Comparison of ENCODE assay signal across 12 mouse cellular contexts in genomic region chr3:96163040-96163439, GRCm38 (mm10). TPM values are rescaled to one million over a fixed set of nuclear protein-coding genes. Genes with fewer than 3 reads are reported as not detected.
DNase-seq lines count a peak whose midpoint lies in the region; ATAC-seq and TF ChIP-seq lines count a peak whose summit lies in the region.
"Had no signal": no experiment of that assay in that cellular context is flagged by ENCODE, and none has a peak within 500 bp of the region (broad histone marks: within the 10 kb centered on the region; RNA-seq: fewer than 3 reads in every experiment).

No protein-coding gene starts in this region.

- H3K4me3 ChIP-seq in kidney, embryonic 14.5 days (ENCODE audit: low read length): peak overlapping the region; percentile 53; the same call in 1 of the 2 replicates
- peak overlapping the region; percentile 53 for H3K4me3 ChIP-seq in intestine, postnatal 0 days (ENCODE audit: low read depth, low read length)
- H3K4me3 ChIP-seq: megakaryocyte, embryonic 14.5 days had no signal

- H3K27me3 ChIP-seq in kidney, embryonic 14.5 days (ENCODE audit: control insufficient read depth, insufficient read depth, low read length): no peaks in the 10 kb centered on the region
- no peaks in the 10 kb centered on the region for H3K27me3 ChIP-seq in intestine, postnatal 0 days (replicated peaks; ENCODE audit: control insufficient read depth, insufficient read depth, low read length)

- H3K27ac ChIP-seq in kidney, embryonic 14.5 days (ENCODE audit: low read depth, low read length): no peak overlapping the region
- peak overlapping the region; percentile 97; the same call in 1 of the 2 replicates for H3K27ac ChIP-seq in intestine, postnatal 0 days (ENCODE audit: low read depth, low read length)

- no peaks in the 10 kb centered on the region for H3K36me3 ChIP-seq in kidney, embryonic 14.5 days (ENCODE audit: control insufficient read depth, insufficient read depth, low read length)
- H3K36me3 ChIP-seq in intestine, postnatal 0 days (ENCODE audit: control insufficient read depth, insufficient read depth): 0 out of 2 replicates have a peak, but pooled peaks cover 6% of the 10 kb centered on the region

- H3K9me3 ChIP-seq in kidney, embryonic 14.5 days (ENCODE audit: control insufficient read depth, low read length): no peaks in the 10 kb centered on the region
- H3K9me3 ChIP-seq in intestine, postnatal 0 days (ENCODE audit: control insufficient read depth): no peaks in the 10 kb centered on the region
- H3K9me3 ChIP-seq: G1E; megakaryocyte, embryonic 14.5 days had no signal

- DNase-seq in cerebellum, adult 9-11 months: peak; percentile 20
- DNase-seq in cerebellum, adult 8-10 months: no peak
- DNase-seq in kidney, postnatal 10 days: no peak
- DNase-seq in NIH3T3 (ENCODE audit: low read depth): peak; percentile 10
- DNase-seq in right cerebral cortex, adult 18-20 months: no peak
- no peak for DNase-seq in urinary bladder, postnatal 10 days (ENCODE audit: low spot score)
- DNase-seq: thymus, postnatal 4 days had no signal

- no peak for ATAC-seq in kidney, embryonic 14.5 days (ENCODE audit: low FRiP score, low TSS enrichment)
- ATAC-seq in intestine, postnatal 0 days: no peak

- 89% methylated on average over 6 of the region's 6 CpGs for WGBS in kidney, embryonic 14.5 days
- WGBS in intestine, postnatal 0 days: 81% methylated on average over 6 of the region's 6 CpGs

- peaks cover 10% of the 10 kb centered on the region for H3K4me1 ChIP-seq in kidney, embryonic 14.5 days (ENCODE audit: control insufficient read depth, insufficient read depth, low read length)
- H3K4me1 ChIP-seq in intestine, postnatal 0 days (replicated peaks; ENCODE audit: control insufficient read depth, insufficient read depth, low read length): peaks cover 13% of the 10 kb centered on the region

- TF ChIP-seq CTCF in intestine, postnatal 0 days (IDR thresholded peaks at IDR 0.05; ENCODE audit: low read depth): no peak

- H3K9ac ChIP-seq in kidney, embryonic 14.5 days (ENCODE audit: low read depth, low read length): peak overlapping the region; percentile 44; the same call in 1 of the 2 replicates
- peak overlapping the region; percentile 67; the same call in 1 of the 2 replicates for H3K9ac ChIP-seq in intestine, postnatal 0 days (ENCODE audit: low read depth, low read length)

- peak overlapping the region; percentile 80 for H3K4me2 ChIP-seq in kidney, embryonic 14.5 days (replicated peaks; ENCODE audit: low read depth, low read length)
- H3K4me2 ChIP-seq in intestine, postnatal 0 days (replicated peaks; ENCODE audit: low read depth): peak overlapping the region; percentile 87

RNA-seq across cellular contexts. Expression of gene Mtmr11, which starts 1.2 kb away (rescaled TPM):
- polyA plus RNA-seq in kidney, embryonic 14.5 days (2014; fragmentation: Nextera tagmentation; extraction: Ambion mirVana): 14.0 and 22.6 TPM in 2 replicates
- 28.7 and 34.5 TPM in 2 replicates for polyA plus RNA-seq in intestine, postnatal 0 days (2015; fragmentation: Nextera tagmentation; extraction: Ambion mirVana)
- polyA plus RNA-seq: G1E had no signal

RNA-seq across cellular contexts. Expression of gene Sf3b4, which starts 9.1 kb away (rescaled TPM):
- polyA plus RNA-seq in kidney, embryonic 14.5 days (2014; fragmentation: Nextera tagmentation; extraction: Ambion mirVana): 220 and 235 TPM in 2 replicates
- 63.5 and 66.8 TPM in 2 replicates for polyA plus RNA-seq in intestine, postnatal 0 days (2015; fragmentation: Nextera tagmentation; extraction: Ambion mirVana)

RNA-seq across cellular contexts. Expression of gene Sv2a, which starts 17.9 kb away (rescaled TPM):
- 2.2 and 3.3 TPM in 2 replicates for polyA plus RNA-seq in kidney, embryonic 14.5 days (2014; fragmentation: Nextera tagmentation; extraction: Ambion mirVana)
- polyA plus RNA-seq in intestine, postnatal 0 days (2015; fragmentation: Nextera tagmentation; extraction: Ambion mirVana): 2.3 and 3.5 TPM in 2 replicates

RNA-seq across cellular contexts. Expression of gene Bola1, which starts 56.5 kb away (rescaled TPM):
- 65.0 and 70.9 TPM in 2 replicates for polyA plus RNA-seq in kidney, embryonic 14.5 days (2014; fragmentation: Nextera tagmentation; extraction: Ambion mirVana)
- polyA plus RNA-seq in intestine, postnatal 0 days (2015; fragmentation: Nextera tagmentation; extraction: Ambion mirVana): 56.4 and 60.7 TPM in 2 replicates

RNA-seq across cellular contexts. Expression of gene Hist2h2ab, which starts 56.6 kb away (rescaled TPM):
- polyA plus RNA-seq in kidney, embryonic 14.5 days (2014; fragmentation: Nextera tagmentation; extraction: Ambion mirVana): 2.2 and 2.4 TPM in 2 replicates
- 0.42 TPM in 1 of 2 replicates, not detected in the other for polyA plus RNA-seq in intestine, postnatal 0 days (2015; fragmentation: Nextera tagmentation; extraction: Ambion mirVana)
- polyA plus RNA-seq: heart, embryonic 16.5 days had no signal

Comparison
In these comparisons a context has a peak if more than half of its experiments do, and no peak if none do; other contexts are left out.
1. DNase-seq: peak in cerebellum, adult 9-11 months (single experiment) and NIH3T3 (single experiment); none in cerebellum, adult 8-10 months (single experiment), kidney, postnatal 10 days (single experiment), right cerebral cortex, adult 18-20 months (single experiment) and urinary bladder, postnatal 10 days (single experiment).